Mouse (Mus musculus) hindbrain, embryonic 12.5 days (tissue): ENCODE data around the gene Itga9. TPM values are rescaled to one million over a fixed set of nuclear protein-coding genes. Genes with fewer than 3 reads are reported as not detected.

Experiments
- ATAC-seq: fragments of 200-750 bp; cut with Nextera tagmentation; 2 replicates; pipeline ENCODE4 v1.8.0; 2017; ENCODE audit warnings: moderate TSS enrichment; ENCODE audit not compliant: low FRiP score
- H3K27ac ChIP-seq: fragments of 300-500 bp; sonication (generic); 2 replicates; pipeline ENCODE4 v1.5.1; 2016; ENCODE audit warnings: mild to moderate bottlenecking
- H3K27me3 ChIP-seq: fragments of 300-500 bp; sonication (generic); 2 replicates; pipeline ENCODE4 v1.6.1; 2016; ENCODE audit warnings: mild to moderate bottlenecking
- H3K36me3 ChIP-seq: fragments of 300-500 bp; sonication (generic); 2 replicates; pipeline ENCODE4 v1.6.1; 2016; ENCODE audit warnings: mild to moderate bottlenecking
- H3K4me1 ChIP-seq: fragments of 300-500 bp; sonication (generic); 2 replicates; pipeline ENCODE4 v1.6.1; 2016
- H3K4me2 ChIP-seq: fragments of 300-500 bp; sonication (generic); replicated peaks from 2 replicates; pipeline ENCODE4 v1.6.1; 2016; ENCODE audit warnings: mild to moderate bottlenecking
- H3K4me3 ChIP-seq: fragments of 300-500 bp; sonication (generic); 2 replicates; pipeline ENCODE4 v1.5.1; 2016; ENCODE audit warnings: mild to moderate bottlenecking
- H3K9ac ChIP-seq: fragments of 300-500 bp; sonication (generic); 2 replicates; pipeline ENCODE4 v1.6.1; 2016; ENCODE audit warnings: mild to moderate bottlenecking, moderate library complexity
- H3K9me3 ChIP-seq: fragments of 300-500 bp; sonication (generic); replicated peaks from 2 replicates; pipeline ENCODE4 v1.6.1; 2016; ENCODE audit warnings: mild to moderate bottlenecking
- WGBS: fragments of 180-500 bp; shearing (Covaris S2); methylation state at CpG from one replicate; pipeline ENCODE4 v1.1.7; 2016; 5-methylcytosine and 5-hydroxymethylcytosine counted together
- polyA plus RNA-seq: library from polyadenylated mRNA; unstranded; fragments of >200 nt; fragmentation: Nextera tagmentation; extraction: Ambion mirVana; gene quantifications from 2 replicates; pipeline ENCODE4 v1.2.1, GENCODE M21; 2016

Itga9 gene
- polyA plus RNA-seq, 1 experiment from 2014 or later = 12.4 TPM

GRCm38 (mm10) chr9:118631775-118632757 lies 25.6 kb downstream of the Itga9 start:
- Histone ChIP-seq H3K27ac (no peak overlapping the region), H3K9ac (no peak overlapping the region), H3K4me3 (no peak overlapping the region), H3K9me3 (0 out of 2 replicates have a peak, but pooled peaks cover 7% of the 10 kb centered on the region), H3K4me2 (no peak overlapping the region), H3K4me1 (no peaks in the 10 kb centered on the region), H3K27me3 (no peaks in the 10 kb centered on the region), H3K36me3 (0 out of 2 replicates have a peak, but pooled peaks cover 2% of the 10 kb centered on the region)
- no peak for ATAC-seq
- 78% methylated on average over 6 of the region's 6 CpGs for whole genome bisulfite sequencing

- Histone ChIP-seq H3K27ac (no peak overlapping the region), H3K4me3 (no peak overlapping the region), H3K9me3 (0 out of 2 replicates have a peak, but pooled peaks cover 7% of the 10 kb centered on the region), H3K27me3 (no peaks in the 10 kb centered on the region), H3K36me3 (0 out of 2 replicates have a peak, but pooled peaks cover 3% of the 10 kb centered on the region), H3K4me2 (no peak overlapping the region), H3K9ac (no peak overlapping the region), H3K4me1 (no peaks in the 10 kb centered on the region)
- no peak for ATAC-seq
- 80% methylated on average over 14 of the region's 14 CpGs for WGBS
Measured at GRCm38 (mm10) chr9:118632758-118633143, 26.3 kb downstream of the Itga9 start.

GRCm38 (mm10) chr9:118638642-118639210 lies 32.2 kb downstream of the Itga9 start:
- Histone ChIP-seq H3K4me3 (no peak overlapping the region), H3K27ac (no peak overlapping the region), H3K9ac (no peak overlapping the region), H3K9me3 (0 out of 2 replicates have a peak, but pooled peaks cover 12% of the 10 kb centered on the region), H3K27me3 (no peaks in the 10 kb centered on the region), H3K36me3 (0 out of 2 replicates have a peak, but pooled peaks cover 3% of the 10 kb centered on the region), H3K4me1 (no peaks in the 10 kb centered on the region), H3K4me2 (no peak overlapping the region)
- 84% methylated on average over 5 of the region's 5 CpGs for WGBS
- no peak for ATAC-seq

- Histone ChIP-seq H3K4me1 (0 out of 2 replicates have a peak, but pooled peaks cover 2% of the 10 kb centered on the region), H3K9ac (no peak overlapping the region), H3K27me3 (no peaks in the 10 kb centered on the region), H3K4me2 (no peak overlapping the region), H3K27ac (no peak overlapping the region), H3K4me3 (no peak overlapping the region), H3K36me3 (no peaks in the 10 kb centered on the region), H3K9me3 (no peaks in the 10 kb centered on the region)
- 87% methylated on average over 17 of the region's 17 CpGs for WGBS
- no peak for ATAC-seq
Measured at GRCm38 (mm10) chr9:118645698-118646355, 39.3 kb downstream of the Itga9 start.

GRCm38 (mm10) chr9:118647495-118647894 lies 41.0 kb downstream of the Itga9 start:
- no peak overlapping the region for H3K9ac ChIP-seq
- 83% methylated on average over 3 of the region's 3 CpGs for WGBS
- no peaks in the 10 kb centered on the region for H3K9me3 ChIP-seq
- no peak overlapping the region for H3K4me2 ChIP-seq
- peaks cover 15% of the 10 kb centered on the region for H3K4me1 ChIP-seq
- ATAC-seq = no peak
- no peaks in the 10 kb centered on the region for H3K36me3 ChIP-seq
- no peak overlapping the region for H3K27ac ChIP-seq
- H3K27me3 ChIP-seq = no peaks in the 10 kb centered on the region
- no peak overlapping the region for H3K4me3 ChIP-seq

GRCm38 (mm10) chr9:118650976-118651375 lies 44.5 kb downstream of the Itga9 start:
- Histone ChIP-seq H3K27ac (no peak overlapping the region), H3K36me3 (no peaks in the 10 kb centered on the region), H3K4me2 (no peak overlapping the region), H3K4me1 (peaks cover 23% of the 10 kb centered on the region), H3K27me3 (no peaks in the 10 kb centered on the region), H3K4me3 (no peak overlapping the region), H3K9ac (no peak overlapping the region), H3K9me3 (no peaks in the 10 kb centered on the region)
- 56% methylated on average over 4 of the region's 4 CpGs for WGBS
- no peak for ATAC-seq

- no peaks in the 10 kb centered on the region for H3K27me3 ChIP-seq
- no peaks in the 10 kb centered on the region for H3K9me3 ChIP-seq
- no peak overlapping the region; the same call in 1 of the 2 replicates for H3K27ac ChIP-seq
- H3K4me1 ChIP-seq = peaks cover 23% of the 10 kb centered on the region
- no peak overlapping the region for H3K4me2 ChIP-seq
- 61% methylated on average over 2 of the region's 2 CpGs for WGBS
- H3K9ac ChIP-seq = no peak overlapping the region
- H3K36me3 ChIP-seq = no peaks in the 10 kb centered on the region
- ATAC-seq = peak; percentile 56; the same call in 1 of the 2 replicates
- H3K4me3 ChIP-seq = no peak overlapping the region
Measured at GRCm38 (mm10) chr9:118651939-118652338, 45.4 kb downstream of the Itga9 start.

- no peak overlapping the region for H3K4me3 ChIP-seq
- no peak overlapping the region for H3K27ac ChIP-seq
- ATAC-seq = no peak
- H3K4me2 ChIP-seq = no peak overlapping the region
- 48% methylated on average over 1 of the region's 1 CpGs for WGBS
- H3K27me3 ChIP-seq = no peaks in the 10 kb centered on the region
- no peaks in the 10 kb centered on the region for H3K9me3 ChIP-seq
- no peaks in the 10 kb centered on the region for H3K36me3 ChIP-seq
- no peak overlapping the region for H3K9ac ChIP-seq
- H3K4me1 ChIP-seq = peaks cover 23% of the 10 kb centered on the region
Measured at GRCm38 (mm10) chr9:118653436-118653835, 46.9 kb downstream of the Itga9 start.

- Histone ChIP-seq H3K4me2 (no peak overlapping the region), H3K9me3 (no peaks in the 10 kb centered on the region), H3K27ac (no peak overlapping the region), H3K4me3 (no peak overlapping the region), H3K4me1 (peaks cover 23% of the 10 kb centered on the region), H3K36me3 (no peaks in the 10 kb centered on the region), H3K9ac (no peak overlapping the region), H3K27me3 (no peaks in the 10 kb centered on the region)
- 33% methylated on average over 6 of the region's 6 CpGs for WGBS
- ATAC-seq = no peak
Measured at GRCm38 (mm10) chr9:118654969-118655368, 48.5 kb downstream of the Itga9 start.

- Histone ChIP-seq H3K27ac (no peak overlapping the region), H3K27me3 (no peaks in the 10 kb centered on the region), H3K4me2 (no peak overlapping the region), H3K4me1 (peaks cover 21% of the 10 kb centered on the region), H3K4me3 (no peak overlapping the region), H3K9ac (no peak overlapping the region), H3K9me3 (no peaks in the 10 kb centered on the region), H3K36me3 (no peaks in the 10 kb centered on the region)
- ATAC-seq = no peak
- 80% methylated on average over 3 of the region's 3 CpGs for WGBS
Measured at GRCm38 (mm10) chr9:118655726-118656125, 49.2 kb downstream of the Itga9 start.

GRCm38 (mm10) chr9:118658159-118658558 lies 51.7 kb downstream of the Itga9 start:
- ATAC-seq = no peak
- WGBS = 85% methylated on average over 7 of the region's 7 CpGs
- Histone ChIP-seq H3K27ac (no peak overlapping the region), H3K36me3 (no peaks in the 10 kb centered on the region), H3K9me3 (no peaks in the 10 kb centered on the region), H3K9ac (no peak overlapping the region), H3K27me3 (no peaks in the 10 kb centered on the region), H3K4me2 (no peak overlapping the region), H3K4me1 (peaks cover 8% of the 10 kb centered on the region; the same call in 1 of the 2 replicates), H3K4me3 (no peak overlapping the region)

GRCm38 (mm10) chr9:118659809-118660208 lies 53.3 kb downstream of the Itga9 start:
- no peak overlapping the region for H3K9ac ChIP-seq
- ATAC-seq = no peak
- H3K27ac ChIP-seq = no peak overlapping the region
- no peaks in the 10 kb centered on the region for H3K9me3 ChIP-seq
- H3K36me3 ChIP-seq = no peaks in the 10 kb centered on the region
- H3K27me3 ChIP-seq = no peaks in the 10 kb centered on the region
- 91% methylated on average over 5 of the region's 5 CpGs for WGBS
- H3K4me1 ChIP-seq = peaks cover 12% of the 10 kb centered on the region
- H3K4me3 ChIP-seq = no peak overlapping the region
- no peak overlapping the region for H3K4me2 ChIP-seq
